Mouse (Mus musculus) induced T-regulatory cell, adult 2 months (primary cell): ENCODE measurements around the gene Uggt1.

Experiments
- DNase-seq: peaks from one replicate; pipeline ENCODE4 v3.0.0-alpha.2; 2012; ENCODE audit warnings: low read depth

The Uggt1 gene

GRCm38 (mm10) chr1:36114844-36115243 is 129.7 kb downstream of the Uggt1 start:
- no peak for DNase-seq

DNA sequence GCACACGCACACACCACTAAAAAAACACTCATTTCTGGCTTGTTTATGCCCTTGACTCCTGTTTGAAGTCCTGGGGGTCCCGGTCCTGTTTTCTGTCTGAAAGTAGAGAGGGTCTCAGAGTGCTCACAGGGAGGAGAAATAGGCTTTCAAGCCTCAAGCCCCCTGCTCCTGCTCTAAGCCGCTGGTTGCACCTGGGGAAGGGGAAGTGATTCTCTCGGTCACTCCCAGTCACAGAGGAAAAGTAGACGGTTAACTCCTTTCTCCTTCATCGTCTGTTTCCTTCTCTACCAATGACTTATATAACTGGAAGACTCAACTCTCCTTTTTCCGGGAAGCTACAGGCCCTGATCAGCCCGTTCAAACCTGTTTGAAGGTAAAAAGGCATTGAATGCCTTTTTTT is 130.8 kb downstream of the Uggt1 start:
- no peak for DNase-seq

- no peak for DNase-seq
Observed at GRCm38 (mm10) chr1:36112665-36113064, 131.9 kb downstream of the Uggt1 start.

- DNase-seq: no peak
Observed at GRCm38 (mm10) chr1:36109987-36110386, 134.5 kb downstream of the Uggt1 start.

- DNase-seq: no peak
Observed at GRCm38 (mm10) chr1:36105917-36106706, 138.4 kb downstream of the Uggt1 start.

DNA sequence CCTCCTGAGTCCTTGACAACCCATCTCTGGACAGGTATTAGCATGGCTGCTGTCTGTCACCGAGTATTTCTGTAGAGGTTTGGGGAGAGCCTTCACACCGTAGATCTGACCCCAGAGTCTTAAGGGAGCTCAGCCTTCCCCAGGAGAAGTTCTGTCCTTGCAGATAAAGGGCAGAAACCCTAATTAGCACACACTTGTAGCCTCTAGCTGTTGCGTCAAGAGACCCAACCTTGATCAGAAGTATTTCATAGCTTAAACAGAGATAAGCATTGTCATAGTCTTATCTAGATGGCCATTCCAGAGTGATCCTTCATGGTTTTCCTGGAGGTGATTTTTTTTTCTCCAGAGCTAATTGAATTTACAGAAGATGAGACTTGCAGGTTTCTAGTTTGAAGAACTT is 144.1 kb downstream of the Uggt1 start:
- no peak for DNase-seq

- no peak for DNase-seq
Observed at GRCm38 (mm10) chr1:36098432-36098831, 146.1 kb downstream of the Uggt1 start.

DNA sequence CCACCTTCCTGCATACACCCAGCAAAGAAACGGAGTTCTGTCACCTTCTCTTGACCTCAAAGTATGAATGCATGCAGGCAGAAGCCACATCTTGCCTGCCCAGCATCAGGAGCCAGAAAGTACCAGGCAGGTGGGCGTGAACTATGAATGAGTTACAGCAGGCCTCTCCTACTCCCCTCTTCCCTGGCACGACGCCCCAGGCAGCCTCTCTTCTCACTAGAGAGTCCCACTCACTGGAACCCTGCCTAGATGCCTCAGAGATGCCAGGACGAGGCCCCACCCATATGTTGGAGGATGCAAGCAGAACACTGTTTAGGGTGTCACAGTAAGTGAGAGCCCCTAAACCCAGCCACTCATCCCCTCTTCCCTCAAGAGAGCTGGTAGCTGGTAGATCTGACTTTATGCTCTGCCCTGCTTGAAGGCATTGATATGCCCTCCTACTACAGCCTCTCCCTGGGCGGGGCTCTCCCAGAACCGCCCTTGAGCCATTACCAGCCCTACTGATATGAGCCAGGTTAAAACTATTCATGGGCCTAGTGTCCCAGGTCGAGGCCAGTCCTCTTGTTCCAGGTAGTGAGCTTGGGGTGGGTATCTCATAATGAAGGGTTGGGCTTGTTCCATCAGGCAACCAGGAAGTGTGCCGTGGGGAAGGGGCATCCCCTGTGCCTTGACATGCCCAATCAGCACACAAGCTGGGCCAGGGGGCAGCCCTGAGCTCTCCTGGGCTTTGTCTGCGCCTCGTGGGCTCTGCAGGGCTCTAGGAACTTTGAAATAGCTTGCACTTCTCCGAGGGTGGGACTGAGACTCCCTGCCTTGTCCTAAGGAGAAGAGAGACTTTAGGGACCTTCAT is 148.9 kb downstream of the Uggt1 start:
- DNase-seq: no peak

GRCm38 (mm10) chr1:36093741-36094140 is 150.8 kb downstream of the Uggt1 start:
- no peak for DNase-seq

- DNase-seq: no peak
Observed at GRCm38 (mm10) chr1:36091246-36091645, 153.3 kb downstream of the Uggt1 start.

DNA sequence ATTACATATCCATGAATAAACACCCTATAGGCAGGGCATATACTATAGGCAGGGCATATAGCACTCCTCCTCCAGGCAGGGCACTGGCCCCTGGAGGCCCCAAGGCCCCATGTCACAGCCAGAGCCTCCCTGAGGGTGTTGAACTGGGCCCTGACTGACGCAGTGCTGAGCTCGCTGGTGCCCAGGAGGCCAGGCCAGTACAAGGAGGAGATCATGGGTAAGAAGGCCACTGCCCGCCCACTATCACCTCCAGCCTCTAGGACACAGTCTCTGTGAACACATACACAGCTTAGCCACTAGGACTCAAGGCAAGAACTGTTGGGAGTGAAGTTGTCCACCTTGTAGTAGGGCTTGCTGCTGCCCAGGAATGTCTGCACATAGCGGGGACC is 153.8 kb downstream of the Uggt1 start:
- DNase-seq: no peak
